Mouse (Mus musculus): Measurements from ENCODE around the gene Jph3.

Jph3 gene

GRCm38 (mm10) chr8:121832061-121832460, 102.6 kb downstream of the Jph3 start:
- DNase-seq (ENCODE audit: low spot score) = no peak

GRCm38 (mm10) chr8:121832503-121832902, 103.1 kb downstream of the Jph3 start:
- DNase-seq (ENCODE audit: low spot score) = no peak

GRCm38 (mm10) chr8:121841242-121841641, 111.8 kb downstream of the Jph3 start:
- DNase-seq (ENCODE audit: low spot score) = no peak

GRCm38 (mm10) chr8:121842064-121842955, 112.9 kb downstream of the Jph3 start:
- DNase-seq (ENCODE audit: low spot score) = no peak

- no peak for DNase-seq (ENCODE audit: low spot score)
Observed at GRCm38 (mm10) chr8:121843184-121843733, 113.8 kb downstream of the Jph3 start.

Data from ovary, adult 18-20 months (tissue).